Mouse (Mus musculus) brain, adult 2 months (tissue): ENCODE measurements around the gene Tbcel.

Experiments used
- DNase-seq: peaks from one replicate; pipeline ENCODE4 v3.0.0; 2011; ENCODE audit warnings: low read depth, low spot score

The Tbcel gene

DNA sequence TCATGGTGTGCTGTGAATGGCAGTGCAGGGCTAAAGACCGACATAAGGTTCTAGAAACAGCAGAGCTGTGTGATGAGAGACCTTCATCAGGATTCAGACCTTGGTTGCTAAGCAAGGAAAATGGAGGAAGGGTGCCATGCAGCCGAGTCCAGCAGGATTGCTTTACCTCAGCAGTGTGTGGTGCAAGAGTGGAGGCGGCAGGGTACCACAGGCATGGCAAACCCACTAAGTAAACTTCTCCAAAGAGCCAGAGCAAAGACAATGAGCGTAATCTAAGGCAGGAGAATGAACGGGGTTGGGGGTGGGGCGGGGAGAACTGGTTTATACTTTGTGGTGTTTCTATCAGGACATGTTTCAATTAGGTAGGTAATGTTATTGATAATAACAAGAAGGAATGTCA lies 58.6 kb downstream of the Tbcel start:
- DNase-seq: no peak

DNA sequence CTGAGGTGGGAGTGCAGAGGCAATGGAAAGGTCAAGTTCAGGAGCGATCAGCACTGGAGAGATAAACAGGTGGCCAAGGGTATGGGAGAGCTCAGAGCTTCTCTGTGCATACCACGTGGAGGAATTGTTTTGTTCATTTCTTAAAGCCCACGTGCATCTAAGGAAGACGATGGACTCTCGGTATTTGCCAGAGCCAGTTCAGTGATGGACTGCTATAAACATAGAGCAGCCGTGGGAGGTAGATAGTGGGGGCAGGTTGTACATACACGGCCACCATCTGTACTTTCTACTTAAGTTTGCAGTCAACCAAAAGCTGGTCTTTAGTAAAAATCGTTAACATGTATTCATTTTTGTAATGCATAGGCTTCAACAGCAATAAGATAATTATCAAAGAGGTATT lies 65.5 kb downstream of the Tbcel start:
- peak; percentile 59 for DNase-seq

DNA sequence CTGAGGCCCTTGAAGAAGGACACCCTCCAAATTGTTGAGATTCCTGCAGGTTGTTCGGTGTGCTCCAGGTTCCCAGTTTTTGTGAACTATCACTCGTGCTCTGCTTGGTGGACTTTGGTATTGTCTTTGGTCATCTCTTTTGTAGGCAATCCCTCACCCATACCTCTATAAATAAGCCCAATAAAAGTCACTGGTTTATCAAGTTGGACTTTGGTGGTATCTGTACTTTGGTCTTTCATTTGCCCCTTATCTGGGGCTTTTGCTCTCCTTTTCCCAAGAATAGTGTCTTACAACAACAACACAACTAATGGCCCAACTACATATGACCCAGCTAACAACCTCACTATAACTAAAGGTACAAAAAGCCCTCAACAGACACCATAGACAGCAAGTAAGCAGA lies 66.4 kb downstream of the Tbcel start:
- DNase-seq: no peak

DNA sequence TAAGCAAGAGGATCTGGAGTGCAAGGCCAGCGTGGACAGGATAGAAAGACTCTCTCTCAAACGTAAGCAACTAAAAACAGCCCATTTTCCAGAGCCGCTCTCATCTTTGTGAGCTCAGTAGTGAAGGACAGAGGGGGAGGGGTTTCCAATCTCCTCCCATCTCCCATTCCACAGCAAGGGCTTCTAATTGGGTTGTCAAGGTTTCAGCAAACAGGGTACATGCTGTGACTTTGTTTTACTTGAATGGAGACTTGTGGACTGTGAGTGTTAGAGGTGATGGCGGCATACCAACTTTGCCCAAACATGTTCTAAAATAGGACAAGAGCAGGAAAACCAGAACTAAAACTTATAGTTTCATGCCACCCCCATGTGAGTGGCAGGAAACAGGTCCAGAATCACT lies 68.2 kb downstream of the Tbcel start:
- no peak for DNase-seq

DNA sequence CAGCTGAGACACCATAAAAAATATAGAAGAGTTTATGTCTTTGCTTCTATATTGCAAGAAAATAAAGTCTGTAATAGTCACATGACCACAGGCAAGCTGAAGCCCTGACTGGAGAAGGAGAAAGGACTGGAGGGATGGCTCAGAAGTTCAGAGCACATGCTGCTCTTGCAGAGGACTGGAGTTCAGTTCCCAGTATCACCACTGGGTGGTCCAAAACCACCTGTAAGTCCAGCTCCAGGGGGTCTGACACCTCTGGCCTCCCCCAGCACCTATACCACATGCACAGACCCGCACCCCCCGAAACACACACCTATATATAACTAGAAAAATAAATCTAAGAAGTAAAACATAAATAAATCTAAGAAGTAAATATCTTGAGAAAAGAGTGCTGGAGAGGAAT lies 75.5 kb downstream of the Tbcel start:
- DNase-seq: no peak

DNA sequence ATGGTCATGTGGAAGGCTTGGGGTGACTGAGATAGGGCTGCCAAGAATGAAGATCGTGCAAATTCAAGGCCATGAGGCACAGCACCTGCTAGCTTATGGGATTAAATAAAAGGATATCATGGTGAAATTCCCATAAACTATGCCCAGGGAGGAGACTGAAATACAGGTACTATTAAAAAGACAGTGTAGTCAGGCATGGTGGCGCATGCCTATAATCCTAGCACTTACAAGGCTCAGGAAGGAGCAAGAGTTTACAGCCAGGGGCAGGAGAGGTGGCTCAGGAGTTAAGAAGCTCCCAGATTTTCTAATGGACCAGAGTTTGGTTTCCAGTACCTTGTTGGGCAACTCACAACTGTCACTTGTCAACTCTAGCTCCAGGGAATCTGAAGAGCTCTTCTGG lies 76.0 kb downstream of the Tbcel start:
- DNase-seq: no peak

DNA sequence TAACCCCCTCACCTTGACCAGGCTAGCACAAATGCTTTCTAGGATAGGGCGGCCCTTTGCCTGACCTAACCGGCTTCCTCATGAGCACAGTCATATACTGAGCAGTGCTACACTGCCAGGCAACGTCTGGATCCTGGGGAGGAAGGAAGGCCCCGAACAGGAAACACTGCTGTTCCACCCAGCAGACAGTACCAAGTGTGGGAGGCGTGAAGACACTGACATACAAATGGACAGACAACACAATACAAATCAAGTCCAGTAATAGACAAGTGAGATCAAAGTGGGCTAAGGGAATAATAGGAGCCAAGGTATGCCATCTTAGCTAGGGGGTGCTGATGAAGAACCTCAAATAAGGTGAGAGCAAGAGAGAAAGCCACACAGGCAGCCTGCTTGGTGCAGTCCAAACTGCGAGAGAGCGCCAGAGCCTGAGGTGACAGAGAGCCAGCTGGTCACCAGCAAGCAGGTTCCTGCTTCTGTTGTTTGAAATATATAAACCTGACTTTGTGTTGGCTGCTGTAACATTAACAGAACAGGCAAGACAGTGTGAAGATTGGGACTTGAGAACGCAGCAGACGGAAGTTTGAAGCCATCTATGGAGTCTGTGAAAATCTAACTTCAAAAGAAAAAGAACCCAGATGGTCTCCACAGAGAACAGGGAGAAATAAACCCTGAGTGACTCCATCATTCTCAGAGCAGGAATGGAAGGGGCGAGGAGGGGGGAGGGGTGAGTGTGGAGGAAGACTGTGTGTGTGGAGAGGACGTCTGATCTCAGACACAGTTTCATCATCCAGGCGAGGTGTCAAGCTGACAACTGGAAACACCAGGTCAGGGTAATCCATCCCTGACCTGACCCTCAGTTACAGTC lies 79.3 kb downstream of the Tbcel start:
- peak; percentile 77 for DNase-seq

DNA sequence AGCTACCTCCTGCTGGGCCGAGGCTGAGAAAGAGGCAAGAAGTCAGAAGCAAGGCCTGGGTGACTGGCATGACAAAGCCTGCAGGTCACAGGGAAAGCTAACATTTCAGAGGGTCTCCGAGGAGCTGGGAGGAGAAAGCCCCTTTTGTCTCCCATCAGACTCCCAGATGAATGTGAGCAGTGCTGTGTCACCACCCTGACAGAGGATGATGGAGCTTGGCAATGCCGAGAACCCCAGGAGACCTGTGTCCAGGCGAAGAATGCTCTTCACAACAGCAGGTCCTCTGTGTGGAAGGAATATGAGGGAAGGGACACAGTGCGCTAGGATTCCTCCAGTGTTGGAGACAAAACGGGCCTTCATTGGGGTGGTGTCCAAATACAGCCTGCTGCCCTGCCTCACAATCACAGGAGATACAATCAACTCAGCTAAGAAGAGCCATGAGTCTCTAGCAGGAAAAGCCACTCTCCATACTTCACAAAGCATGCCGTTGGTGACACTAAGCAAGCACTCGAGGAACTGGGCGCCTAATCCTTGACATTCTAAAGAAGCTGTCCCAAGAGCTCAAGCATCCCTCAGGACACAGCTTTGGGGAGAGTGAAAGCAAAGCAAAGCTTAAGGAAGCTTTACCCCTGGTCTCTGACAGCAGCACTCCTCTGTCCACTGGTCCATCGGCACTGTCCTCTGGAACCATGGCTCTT lies 80.8 kb downstream of the Tbcel start:
- no peak for DNase-seq

DNA sequence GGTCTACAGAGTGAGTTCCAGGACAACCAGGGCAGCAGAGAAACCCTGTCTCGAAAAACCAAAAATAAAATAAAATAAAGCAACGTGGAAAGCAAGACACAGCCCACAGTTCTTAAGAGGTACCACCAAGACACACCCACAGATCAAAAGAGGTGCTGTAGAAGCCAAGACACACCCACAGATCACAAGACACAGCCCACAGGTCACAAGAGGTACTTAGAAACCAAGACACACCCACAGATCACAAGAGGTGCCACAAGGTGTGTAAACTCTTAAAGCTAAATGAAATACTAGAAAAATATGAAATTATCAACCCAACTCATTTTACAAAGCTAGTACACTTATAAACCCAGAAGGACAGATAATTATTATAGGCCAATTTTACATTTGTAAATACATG lies 84.0 kb downstream of the Tbcel start:
- DNase-seq: no peak

DNA sequence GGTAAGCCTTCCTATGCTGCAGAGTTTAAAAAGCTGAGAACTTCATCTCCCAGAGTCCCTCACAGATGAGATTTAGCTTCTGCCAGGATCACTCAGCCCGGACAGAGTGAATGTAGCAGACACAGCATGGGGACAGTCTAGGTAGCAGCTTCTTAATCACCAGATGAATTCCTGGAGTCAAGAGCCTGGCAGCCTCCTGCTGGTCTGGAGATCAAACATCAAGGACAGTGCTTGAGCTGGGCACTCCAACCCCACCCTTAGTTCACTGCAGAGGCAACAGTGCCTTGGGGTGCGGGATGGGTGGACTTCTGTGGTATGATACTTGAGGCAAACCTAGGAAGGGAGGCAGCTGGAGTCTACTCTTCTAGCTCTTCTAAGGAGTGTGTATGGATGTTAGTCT lies 87.9 kb downstream of the Tbcel start:
- no peak for DNase-seq

DNA sequence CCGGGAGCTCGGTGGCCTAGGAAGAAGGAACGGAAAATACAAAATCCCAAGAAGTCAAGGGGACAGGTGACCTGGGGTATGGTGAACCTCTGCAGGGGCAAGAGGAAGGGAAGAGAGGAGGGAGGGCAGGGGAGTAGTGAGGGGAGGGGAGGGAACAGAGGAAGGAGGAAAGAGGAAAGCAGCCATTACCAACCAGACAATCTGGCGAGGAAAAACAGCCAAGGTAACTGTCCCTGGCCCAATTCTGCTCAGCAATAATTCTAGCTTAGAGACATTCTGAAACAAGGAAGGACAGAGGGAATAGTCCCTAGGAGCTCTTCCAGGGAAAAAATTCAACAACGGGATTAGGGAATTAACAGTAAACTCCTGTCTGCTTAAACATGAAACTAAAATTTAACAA lies 88.8 kb downstream of the Tbcel start:
- peak; percentile 50 for DNase-seq

DNA sequence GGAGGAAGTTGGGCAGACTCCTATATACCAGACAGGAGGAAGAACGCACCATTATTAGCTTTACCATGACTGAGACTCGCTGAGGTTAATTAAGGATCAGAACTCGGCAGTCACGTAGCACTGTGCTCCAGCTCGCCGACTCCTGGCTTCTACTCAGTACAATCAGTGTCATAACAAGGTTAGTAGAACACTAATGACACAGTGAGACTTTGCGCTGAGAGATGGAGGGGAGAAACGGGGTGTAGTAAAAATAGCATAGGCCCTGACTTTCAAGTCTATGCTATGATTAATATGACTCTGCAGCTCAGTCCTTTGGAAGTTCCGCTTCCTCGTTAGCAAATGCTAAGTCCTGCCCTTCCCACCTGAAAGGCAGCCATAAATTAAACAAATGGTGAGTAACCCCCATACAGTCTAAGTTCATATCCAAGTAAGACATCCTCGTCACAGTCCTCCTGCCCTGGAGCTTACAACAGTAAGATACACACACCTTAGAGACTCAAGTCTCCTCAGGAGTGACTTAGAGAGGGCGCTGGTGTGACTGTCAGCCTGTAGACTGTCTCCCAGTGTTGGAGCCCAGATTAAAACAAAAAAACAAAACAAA lies 90.2 kb downstream of the Tbcel start:
- peak; percentile 57 for DNase-seq

DNA sequence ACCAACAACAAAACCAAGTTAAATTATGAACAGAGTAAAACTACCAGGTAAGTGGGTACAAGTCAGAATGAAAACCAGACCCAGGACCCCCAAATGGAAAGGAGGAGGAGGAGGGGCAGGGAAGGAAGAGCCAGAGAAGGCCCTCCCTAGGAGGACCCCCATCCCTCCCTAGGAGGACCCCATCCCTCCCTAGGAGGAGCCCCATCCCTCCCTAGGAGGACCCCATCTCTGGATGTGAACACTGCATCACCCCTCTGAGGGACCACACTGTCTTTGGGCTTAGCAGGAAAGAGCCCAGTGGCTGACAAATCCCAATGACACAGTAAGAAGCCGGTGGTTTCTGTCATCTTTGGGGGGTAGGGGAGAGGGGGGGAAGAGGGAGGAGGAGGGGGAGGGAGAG lies 92.4 kb downstream of the Tbcel start:
- DNase-seq: no peak

DNA sequence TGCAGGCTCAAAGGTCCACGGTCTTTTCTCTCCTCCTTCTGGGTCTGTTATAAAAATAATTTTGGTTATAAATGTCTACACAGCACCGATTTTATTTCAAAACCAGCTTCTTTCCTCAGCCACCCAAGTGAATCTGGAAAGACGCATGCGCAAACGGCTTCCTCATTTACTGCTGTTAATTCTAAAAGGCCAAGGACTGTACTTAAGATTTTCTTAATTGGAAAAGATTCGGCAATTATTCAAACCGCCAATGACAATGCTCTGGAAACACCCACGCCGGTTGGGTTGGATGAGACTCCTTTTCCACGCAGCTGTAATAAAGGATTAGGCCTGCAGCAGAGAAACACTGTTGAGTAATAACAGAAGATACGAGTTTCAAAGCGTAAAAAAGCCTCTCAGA lies 94.3 kb downstream of the Tbcel start:
- peak; percentile 71 for DNase-seq

DNA sequence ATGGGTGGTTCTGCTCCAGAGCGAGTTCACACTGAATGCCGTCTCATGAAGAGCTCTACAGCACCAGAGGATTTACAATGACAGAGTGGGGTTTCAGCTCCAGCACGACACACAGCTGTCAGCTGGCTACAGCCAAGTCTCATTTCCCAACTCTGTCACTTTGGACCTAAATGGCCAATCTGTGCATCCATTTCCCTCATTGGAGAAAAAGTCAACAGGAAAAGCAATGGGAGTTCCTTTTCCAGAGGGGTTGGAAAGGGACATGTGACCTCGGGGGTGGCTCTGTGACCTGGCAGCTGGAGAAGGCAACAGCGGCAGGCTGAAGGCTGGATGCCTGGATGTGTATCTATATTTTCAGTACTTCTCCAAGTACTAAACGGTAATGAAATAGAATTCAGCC lies 96.3 kb downstream of the Tbcel start:
- no peak for DNase-seq

DNA sequence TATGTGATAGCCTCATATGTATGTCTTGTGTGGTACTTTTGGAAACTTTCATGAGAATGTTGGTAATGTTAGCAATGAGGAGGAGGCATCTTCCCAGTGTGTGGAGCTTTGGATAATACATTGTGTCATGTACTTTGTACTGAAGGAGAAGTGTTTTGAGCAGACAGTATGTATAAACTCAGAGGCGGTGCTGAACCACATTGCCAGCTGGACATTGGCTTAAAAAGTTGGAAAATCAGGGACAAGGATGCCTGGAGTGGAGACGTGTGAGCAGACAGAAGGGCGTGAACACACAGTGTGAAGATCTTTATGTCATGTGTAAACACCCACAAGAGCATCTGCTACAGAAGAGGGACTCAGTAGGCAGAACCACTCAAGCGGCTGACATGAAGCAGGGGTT lies 101.9 kb downstream of the Tbcel start:
- peak; percentile 81 for DNase-seq

DNA sequence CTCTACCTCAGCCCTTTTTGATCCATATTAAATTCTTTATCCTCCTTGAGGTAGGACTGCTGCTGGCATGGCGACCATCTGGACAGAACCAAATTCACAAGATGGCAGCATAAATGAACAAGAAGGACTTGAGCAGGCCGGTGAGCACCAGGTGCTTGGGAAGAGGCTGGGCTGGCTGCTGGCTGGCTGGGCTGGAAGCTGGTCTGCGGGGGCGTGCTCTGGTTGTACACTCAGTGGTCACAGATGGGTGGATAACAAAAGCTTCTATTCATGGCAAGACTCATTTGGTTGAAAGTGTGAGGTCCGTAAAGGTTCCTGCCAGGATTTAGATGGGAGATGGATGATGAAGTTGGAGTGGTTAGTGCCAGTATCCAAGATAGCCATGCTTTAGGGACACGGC lies 106.1 kb downstream of the Tbcel start:
- peak; percentile 60 for DNase-seq

DNA sequence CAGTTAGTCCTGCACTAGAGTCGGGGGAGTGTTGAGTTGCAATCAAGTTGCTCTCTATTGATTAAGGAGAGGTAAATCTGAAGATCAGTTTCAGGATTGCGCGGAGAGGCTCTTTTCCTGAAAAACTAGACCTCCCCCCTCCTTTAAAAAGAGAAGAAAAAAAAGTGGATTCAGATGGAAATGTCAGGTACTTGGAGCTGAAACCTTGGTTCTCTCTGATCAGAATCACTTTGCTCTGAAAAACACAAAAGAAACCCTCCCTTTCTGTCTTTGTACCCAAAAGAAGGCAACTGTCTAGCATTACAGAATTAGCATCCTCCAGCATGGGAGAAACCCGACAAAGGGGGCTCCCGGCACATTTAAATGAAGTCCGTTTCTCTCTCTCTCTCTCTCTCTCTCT lies 107.8 kb downstream of the Tbcel start, which contains the start of gene Tecta:
Tecta (minus strand) TSS at position 101 of the 400 bp plus-strand sequence.
- no peak for DNase-seq

DNA sequence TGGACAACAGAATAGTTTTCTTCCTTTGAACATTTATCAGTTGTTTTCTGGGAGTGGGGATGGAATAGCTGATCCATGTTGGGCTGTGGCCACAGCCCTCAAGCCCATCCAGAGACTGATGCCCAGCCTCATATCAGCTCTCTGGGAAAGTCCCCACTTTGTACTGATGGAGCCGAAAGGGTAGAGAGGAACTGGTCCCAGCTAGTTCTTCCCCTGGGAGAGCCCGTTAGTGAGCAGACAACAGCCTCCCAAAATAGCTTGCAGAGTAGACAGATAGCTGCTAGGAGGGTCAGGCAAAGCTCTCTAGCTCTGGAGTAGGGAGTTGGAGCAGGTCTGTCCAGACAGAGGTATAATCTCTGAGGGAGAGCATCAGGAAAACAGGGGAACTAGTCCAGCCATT lies 111.5 kb downstream of the Tbcel start:
- DNase-seq: no peak

DNA sequence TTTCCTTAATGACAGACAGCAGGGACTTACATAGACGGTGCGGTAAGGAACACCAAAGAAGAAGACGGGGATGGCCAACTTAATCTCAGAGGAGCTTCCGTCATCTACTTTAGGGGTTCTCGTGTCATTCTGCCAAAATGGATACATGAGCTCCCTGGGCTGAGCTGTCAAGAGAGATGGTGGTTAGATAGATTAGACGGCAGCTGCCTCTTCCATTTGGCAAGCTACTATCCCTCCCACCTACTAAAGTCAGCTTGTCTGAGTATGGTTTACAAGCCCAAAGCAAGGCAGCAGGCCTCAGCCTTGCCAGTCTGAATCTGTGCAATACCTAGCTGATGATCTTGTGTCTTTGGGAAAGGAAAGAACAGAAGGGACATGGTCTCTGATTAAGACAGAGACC lies 112.7 kb downstream of the Tbcel start:
- peak; percentile 36 for DNase-seq

DNA sequence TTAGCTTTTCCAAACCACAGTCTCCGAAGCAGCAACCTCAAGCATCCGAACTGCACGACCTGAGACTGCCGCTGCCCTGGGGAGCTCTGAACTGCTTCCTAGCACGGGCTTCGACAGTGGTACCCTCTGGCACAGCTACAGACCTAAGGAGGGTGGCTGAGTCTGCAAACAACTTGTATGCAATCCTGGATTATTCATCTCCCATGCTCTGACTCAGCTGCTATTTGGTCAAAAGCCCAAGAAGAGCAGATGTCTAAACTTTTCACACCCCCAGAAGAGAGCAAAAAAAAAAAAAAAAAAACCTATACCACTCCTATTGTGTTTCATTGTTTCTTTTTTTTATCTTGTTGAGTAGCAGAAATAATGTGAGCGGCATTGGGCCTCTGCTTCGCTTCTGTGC lies 113.3 kb downstream of the Tbcel start:
- peak; percentile 78 for DNase-seq

DNA sequence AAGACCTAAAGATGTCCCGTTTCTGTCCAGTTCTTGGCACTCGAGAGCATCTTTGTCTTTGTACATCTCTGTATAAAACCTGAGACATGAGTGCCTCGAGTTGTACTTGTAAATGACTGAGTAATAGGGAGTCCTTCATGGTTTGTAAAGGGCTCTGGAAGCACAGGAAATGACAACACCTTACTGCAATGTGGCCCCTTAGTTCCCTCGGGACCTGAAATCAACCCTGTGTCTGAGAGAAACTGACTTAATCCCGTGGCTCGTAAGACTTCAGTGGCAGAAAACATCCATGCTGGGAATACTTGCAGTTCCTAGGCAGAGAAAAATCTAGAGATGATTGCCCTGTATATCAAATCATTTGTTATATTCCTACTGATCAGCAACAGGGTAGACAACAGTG lies 114.7 kb downstream of the Tbcel start:
- no peak for DNase-seq

DNA sequence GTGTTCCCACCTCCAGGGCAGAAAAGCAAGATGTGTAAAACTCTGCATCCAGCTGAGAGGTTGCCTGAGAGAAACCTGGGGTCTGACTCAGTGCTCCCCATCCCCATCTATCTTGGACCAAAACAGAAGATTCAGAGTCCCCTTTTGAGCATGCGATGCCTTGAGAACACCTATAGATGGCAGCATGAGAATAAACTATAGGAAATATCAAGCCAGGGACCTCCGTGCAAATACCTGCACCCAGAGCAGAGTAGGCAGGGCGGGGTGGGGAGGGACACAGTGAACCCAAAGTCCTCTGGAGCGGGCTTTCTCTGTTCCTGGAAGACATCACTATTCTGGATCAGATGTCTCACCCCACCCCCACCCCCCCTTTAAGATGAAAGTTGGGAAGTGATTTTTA lies 119.1 kb downstream of the Tbcel start:
- peak; percentile 47 for DNase-seq
